Mouse (Mus musculus) gastrocnemius, postnatal 10 days (tissue): ENCODE measurements around the gene Fkbp6. TPM values are rescaled to one million over a fixed set of nuclear protein-coding genes. Genes with fewer than 3 reads are reported as not detected.

Experiments
- microRNA-seq, 2 experiments: library from miRNA; unstranded; fragments of <30 nt; microRNA quantifications; one replicate each; pipeline ENCODE4 v1.2.0; 2021
- total RNA-seq, 2 experiments: library from RNA; stranded (reverse); gene quantifications; 2 replicates each; pipeline ENCODE4 v1.2.3; 2021

Gene Fkbp6
- total RNA-seq, 2 experiments from 2014 or later: not detected

Small RNA genes lying within 50 kb of the gene (microRNA-seq; reads per million reads assigned to microRNA genes)
- 0.50 to 0.64 reads per million in 2 experiments for gene Mir7033

Other genes starting within 250 kb of the Fkbp6 start
- gene Tbl2, start 200.4 kb downstream of the Fkbp6 start, total RNA-seq: 10 to 100 TPM; 13.6 to 16.8 TPM
- gene Bcl7b, start 181.8 kb downstream of the Fkbp6 start, total RNA-seq: 10 to 100 TPM; 28.4 to 28.9 TPM
- 10 to 100 TPM; 29.0 to 39.2 TPM for gene Baz1b, start 162.8 kb downstream of the Fkbp6 start, total RNA-seq
- 1 to 10 TPM; 9.2 to 9.8 TPM for gene Fzd9, start 98.8 kb downstream of the Fkbp6 start, total RNA-seq
- gene Trim50, start 3.3 kb upstream of the Fkbp6 start, total RNA-seq: not detected
- 10 to 100 TPM in 1 of 2 experiments, 1 to 10 TPM in 1; 9.6 to 12.1 TPM for gene Nsun5, start 19.9 kb upstream of the Fkbp6 start, total RNA-seq
- gene Pom121, start 44.5 kb upstream of the Fkbp6 start, total RNA-seq: 10 to 100 TPM; 11.5 to 14.9 TPM
- 10 to 100 TPM; 82.8 to 92.7 TPM for gene Hip1, start 195.1 kb upstream of the Fkbp6 start, total RNA-seq
- not detected for gene Ccl26, start 213.5 kb upstream of the Fkbp6 start, total RNA-seq
- gene Ccl24, start 223.0 kb upstream of the Fkbp6 start, total RNA-seq: 1 to 10 TPM; 1.7 to 3.2 TPM